Mouse (Mus musculus) cerebellum, postnatal 10 days (tissue): ENCODE data around the gene Fam32a.

Experiments
- DNase-seq, 2 experiments: peaks; one replicate each; pipeline ENCODE4 v3.0.0; 2021; ENCODE audit warnings: mixed read lengths in 2 of 2

Gene Fam32a

DNA sequence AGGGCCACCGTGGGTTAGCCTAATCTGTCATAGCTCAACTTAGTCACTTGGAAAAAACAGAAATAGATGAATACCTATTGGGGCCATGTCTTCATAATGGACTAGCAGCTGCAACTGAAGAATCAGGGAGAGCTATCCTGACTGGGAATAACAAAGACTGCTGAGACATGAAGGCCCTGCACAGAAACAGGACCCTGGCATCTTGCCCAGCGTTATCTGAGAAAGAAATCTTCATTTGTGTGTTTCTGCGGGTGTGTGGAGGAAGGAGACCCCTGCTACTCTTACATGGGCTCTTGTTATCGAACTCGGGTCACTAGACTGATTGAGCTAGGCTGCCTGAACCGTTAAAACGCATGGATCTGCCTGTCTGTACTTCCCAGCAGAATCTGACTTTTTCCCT lies 21.4 kb downstream of the Fam32a start:
- DNase-seq = peak; percentile 40 to 44

DNA sequence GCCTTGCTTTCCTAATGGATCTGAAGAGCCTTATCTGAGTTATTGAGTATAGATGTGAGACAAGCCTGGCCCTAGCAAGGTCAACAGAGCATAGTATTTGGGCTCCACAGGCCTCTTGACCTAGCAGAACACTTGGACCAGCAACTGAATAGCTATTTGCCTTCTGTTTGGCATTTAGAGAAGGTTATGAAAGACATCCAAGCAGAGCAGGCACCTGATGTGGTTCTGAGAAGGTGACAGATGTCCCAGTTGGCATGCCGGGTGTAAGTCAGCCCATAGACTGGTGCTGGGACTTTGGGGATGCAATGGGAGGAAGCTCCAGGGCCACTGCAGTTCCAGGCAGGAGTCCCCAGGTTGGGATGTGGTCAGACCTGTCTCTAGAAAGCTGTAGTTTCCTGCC lies 22.7 kb downstream of the Fam32a start:
- no peak for DNase-seq

DNA sequence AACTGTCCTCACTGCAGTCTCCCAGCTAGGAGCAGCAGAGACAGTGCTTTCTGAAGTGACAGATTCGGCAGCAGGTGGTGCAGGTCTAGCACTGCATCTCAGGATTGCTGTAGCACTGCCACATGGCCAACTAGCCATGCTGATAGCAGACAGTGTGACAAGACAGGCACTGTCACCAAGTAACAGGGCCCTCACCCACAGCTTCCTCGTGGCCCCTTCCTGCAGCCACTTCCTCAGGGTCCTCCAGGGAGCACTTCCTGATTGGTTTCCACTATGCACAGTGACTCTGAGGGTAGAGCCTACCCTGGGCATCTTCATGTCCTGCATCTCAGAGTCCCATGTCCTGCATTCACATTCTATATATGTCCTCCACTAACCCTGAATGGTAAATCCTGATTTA lies 25.1 kb downstream of the Fam32a start:
- no peak for DNase-seq

DNA sequence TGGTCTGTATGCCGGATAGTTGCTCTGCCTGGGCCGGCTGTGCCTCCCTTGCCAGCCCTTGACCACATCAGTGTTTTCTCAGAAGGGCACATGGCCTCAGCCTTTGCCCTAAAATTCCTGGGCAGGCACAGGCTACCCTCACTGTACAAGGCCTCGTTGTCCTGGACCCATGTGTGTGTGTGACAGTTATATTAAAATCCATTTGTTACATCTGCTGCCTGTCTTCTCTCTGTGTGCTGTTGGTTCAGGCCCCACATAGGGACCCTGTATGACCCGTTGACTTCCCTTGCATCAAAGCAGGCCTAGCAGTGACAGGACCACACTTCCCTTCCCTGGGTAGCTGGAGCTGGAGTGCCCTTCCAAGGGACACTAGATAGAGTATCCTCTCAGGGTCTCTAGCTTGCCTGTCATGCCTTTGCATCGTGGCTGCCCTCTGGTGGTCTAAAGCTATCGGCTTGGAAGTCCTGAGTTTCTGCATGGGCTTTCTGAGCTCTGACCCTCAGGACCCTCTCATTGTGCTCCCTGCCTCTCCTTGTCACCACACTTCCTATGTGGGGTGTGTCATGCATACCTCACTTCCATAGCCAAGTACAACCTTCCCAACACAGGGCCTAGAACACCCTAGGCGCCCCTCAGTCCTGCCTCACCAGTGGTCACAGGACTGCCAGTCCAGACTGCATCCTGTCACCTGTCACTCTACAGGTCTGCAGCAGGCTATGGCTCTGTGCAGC lies 37.8 kb downstream of the Fam32a start:
- DNase-seq = peak; percentile 69 to 70

DNA sequence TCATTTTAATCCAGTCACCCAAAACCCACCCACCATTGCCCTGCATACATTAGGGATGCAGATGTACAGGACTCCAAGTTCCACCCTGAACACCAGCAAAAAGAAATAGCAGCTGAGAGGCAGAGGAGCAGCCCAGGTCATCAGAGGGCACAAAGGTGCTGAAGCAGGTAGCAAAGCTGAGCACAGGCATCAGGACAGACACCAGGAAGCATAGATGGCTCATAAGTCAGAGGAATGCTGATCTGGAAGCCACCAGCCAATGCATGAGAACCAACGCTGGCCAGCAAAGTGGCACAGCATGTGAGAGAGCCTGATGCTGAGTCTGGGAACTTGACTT lies 38.3 kb downstream of the Fam32a start:
- DNase-seq = no peak

DNA sequence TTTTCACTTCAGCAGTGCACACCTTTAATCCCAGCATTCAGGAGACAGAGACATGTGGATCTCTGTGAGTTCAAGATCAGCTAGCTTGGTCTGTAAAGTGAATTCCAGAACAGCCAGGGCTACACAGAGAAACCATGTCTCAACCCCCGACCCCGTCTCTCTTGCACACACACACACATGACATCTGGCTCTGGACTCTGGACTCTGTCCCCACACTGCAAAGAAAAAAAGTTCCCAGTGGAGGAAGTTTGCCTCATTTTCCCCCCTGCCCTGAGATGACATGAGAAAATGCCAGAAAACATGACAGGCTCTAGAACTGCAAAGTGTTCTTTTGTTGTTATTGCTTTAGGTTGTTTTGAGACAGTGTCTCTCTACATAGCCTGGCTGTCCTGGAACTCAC lies 40.3 kb downstream of the Fam32a start:
- no peak for DNase-seq

DNA sequence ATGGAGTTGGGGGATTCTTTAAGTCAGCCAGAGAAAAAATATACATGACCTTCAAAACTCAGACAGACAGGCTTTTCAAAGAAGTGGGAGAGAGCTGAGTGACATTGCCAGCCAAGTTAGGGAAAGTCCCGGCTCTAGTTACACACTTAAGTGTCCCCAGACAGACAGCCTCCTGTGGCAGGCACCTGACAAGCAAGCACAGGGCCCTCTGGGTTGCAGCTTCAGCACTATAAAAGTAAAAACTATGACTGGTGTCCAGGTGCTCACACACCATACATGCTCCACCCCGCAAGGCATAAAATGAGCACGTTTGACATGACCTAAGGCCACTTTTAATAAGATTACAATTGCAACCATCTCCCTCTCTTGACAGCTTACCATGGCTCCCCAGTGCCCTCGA lies 41.1 kb downstream of the Fam32a start:
- no peak for DNase-seq

DNA sequence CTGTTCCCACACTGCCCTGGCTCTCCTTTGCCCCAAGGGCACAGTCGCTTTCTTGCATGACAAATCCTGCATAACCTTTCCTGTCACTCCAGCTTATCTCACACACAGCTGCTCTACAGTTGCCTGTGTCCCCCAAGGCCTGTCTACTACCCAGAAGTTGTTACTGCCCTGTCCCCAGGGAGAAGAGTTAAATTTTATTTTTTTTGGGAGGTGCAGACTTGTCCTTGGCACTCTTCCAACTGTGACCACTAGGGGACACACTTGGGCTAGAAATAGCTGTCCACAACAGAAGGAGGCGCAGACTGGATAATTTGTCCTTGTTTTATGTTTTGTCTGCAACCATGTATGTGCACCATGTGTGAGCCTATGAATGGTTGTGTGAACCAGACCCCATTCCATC lies 41.5 kb downstream of the Fam32a start:
- peak; percentile 68 to 79 for DNase-seq

DNA sequence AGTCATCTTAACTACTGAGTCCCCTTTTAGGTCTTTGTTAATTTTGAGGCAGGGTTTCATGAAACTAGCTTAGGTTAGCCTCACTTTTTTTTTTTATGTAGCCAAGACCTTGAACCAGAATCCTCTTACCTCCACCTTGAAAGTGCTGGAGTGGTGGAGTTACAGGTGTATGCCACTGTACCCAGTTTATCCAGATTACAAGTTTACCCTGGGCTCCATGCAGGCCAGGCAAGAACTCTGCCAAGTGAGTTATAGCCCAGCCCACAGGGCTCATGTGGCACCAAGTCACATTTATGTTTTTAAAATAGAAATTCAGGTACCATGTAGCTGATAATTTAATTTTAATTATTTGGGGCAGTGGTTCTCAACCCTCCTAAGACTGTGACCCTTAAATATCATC lies 41.9 kb downstream of the Fam32a start:
- DNase-seq = no peak

DNA sequence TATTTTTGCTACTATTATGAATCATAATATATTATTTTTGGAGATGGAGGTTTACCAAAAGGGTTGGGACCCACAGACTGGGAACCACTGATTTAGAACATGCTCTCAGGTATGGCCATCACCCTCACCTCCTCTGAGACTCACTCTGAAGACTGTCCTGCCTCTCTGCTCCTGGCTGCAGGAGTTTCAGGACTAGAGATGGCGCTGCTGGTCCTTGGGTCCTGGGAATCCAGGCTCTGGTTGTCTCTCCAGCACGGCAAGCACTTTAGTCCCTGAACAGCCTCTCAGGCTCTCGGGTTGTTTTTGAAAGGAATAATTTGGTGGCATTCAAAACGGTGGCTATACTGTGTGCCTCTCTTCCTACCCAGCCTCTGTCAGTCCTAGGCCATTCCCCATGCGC lies 42.3 kb downstream of the Fam32a start:
- peak; percentile 32 to 35 for DNase-seq

DNA sequence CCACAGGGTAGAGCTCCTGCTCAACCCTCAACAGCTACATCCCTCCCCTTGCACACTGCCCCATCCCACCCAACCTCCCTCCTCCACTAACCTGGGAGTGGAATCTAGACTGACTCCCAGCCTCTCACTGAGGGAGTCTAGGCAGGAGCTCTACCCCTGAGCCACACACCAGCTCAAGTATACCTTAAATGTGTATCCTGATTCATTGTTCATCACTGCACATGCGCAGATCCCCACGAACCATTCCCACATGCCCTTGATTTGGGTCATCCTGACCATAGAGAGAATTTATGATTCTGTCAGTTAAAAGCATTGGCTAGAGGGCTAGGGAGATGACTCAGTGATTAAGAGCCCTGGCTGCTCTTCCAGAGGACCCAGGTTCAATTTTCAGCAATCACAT lies 43.2 kb downstream of the Fam32a start:
- no peak for DNase-seq

DNA sequence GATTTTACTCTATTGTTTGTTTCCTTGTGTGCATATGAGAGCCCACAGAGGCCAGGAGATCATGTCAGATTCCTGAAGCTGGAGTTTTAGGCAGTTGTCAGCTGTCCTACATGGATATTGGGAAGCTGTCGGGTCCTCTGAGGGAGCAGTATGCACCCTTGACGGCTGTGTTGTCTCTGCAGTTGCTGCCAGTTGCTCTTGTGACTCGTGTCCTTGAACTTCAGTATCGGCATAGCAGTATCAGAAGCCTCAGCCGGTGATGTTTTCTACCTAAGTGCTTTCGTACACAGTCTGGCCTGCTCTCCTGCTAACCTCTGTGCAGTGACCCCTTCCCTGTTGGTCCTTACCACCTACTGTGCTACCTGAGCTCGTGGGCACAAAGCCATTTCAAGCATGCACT lies 43.9 kb downstream of the Fam32a start:
- DNase-seq = no peak

DNA sequence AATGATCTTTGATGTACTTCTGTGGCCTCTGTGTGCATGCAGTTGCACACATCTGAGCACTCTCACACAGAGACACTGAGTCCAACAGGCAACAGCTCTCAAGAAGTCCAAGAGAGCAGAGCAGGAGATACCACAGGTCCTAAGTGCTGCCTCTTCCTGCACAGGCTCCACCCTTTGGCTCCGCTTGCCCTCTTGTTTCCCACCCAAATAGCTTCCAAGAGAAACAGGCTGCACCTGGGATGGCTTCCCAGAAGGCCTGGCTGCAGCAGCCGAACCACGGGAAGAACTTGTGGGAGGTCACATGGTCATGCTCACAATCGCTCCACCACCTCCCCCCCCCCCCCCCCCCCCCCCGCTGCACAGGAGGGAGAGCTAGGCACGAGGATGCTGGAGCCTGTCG lies 45.8 kb downstream of the Fam32a start:
- no peak for DNase-seq

DNA sequence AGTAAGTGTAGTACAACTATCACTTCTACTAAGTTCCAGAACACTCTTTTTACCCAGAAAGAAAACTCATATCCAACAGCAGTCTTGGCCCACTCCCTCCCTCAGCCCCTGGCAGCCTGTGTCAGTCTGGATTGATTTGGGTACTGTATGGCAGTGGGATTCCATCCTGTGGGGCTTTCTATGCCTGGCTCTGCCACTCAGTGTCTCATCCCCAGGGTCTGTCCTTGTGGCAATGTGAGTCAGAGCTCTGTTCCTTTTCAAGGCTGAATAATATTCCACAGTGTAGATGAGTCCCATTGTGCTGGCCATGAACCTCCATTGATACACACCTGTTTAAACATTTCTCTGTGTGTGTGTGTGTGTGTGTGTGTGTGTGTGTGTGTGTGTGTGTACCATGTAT lies 47.1 kb downstream of the Fam32a start:
- DNase-seq = no peak

DNA sequence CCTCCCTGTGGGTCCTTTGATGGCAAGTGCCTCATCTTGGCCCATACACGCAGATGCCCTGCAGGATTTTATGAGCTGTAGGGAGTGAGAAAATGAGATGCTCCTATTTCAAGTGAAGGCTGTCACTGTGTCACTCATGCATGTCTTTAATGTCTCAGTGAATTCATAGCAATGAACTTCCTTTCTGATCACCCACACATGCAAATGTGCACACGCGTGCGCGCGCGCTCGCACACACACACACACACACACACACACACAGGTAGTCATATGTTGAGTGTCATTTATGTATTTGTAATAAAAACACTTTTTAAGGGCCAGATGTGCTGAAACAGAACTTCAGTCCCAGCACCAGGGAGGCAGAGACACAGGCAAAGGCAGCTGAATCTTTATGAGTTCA lies 47.6 kb downstream of the Fam32a start:
- DNase-seq = no peak

DNA sequence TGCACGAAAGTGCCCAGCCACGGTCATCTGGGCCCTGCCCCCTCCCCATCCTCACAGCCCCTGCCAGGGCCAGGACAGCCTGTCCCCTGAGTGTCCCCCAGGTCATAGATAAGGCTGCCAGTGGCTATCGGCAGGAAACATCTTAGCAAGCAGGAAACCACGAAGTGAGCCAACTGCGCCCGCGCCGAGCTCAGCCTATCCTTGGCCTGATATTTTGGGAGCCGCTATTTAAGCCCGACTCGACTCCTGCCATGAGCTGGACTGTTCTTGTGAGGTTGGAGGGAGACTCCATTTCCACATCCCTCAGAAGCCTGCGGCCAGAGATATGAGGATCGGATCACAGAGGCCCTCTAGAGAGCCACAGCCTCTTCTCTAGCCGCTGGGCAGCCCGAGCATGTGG lies 48.8 kb downstream of the Fam32a start:
- DNase-seq = peak in 1 of 2 experiments; percentile 13

DNA sequence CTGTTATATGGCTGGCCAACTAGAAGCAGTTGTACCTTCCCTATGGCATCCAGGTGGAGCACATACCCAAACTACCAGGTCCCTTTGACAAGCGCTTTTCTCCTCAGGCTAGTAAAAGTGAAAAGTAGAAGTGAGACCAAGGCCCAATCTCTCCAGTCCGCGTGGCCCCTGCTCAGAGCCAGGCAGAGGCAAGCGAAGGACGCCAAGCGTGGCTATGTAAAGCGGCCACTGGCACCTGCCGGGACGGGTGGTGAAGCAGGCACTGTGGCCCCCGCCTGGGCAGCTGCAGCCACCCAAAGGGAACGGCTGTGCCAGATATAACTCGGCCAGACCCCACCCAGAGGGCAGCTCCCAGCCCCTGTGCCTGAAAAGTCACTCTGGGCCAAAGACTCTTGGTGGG lies 51.1 kb downstream of the Fam32a start:
- DNase-seq = no peak

DNA sequence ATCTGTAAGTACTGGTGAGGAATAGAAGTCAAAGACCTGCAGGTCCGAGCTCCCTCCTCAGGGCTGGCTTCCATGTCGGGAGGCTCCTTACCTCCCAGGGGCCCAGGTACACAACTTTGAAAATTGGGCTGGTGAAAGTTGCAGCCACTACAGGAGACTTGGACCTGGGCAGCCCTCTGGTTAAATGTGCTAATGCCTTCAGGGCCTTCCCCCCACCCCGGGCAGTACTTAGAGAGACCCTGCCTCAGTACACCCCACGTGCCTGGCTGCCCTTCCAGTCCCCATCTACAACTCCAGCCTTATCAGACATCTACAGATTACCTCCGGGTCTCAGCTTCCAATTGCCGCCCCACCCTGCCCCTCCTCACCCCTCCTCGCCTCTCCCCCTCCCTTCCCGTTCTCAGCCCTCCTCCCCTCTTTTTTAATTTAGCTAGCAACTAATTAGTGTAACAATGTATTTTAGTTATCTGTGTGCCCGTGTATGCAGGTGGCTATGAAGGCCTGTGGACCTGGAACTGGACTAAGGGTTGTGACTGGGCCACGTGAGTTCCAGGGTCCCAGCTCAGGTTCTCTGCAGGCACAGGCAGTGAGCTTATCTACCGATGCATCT lies 51.6 kb downstream of the Fam32a start:
- no peak for DNase-seq

DNA sequence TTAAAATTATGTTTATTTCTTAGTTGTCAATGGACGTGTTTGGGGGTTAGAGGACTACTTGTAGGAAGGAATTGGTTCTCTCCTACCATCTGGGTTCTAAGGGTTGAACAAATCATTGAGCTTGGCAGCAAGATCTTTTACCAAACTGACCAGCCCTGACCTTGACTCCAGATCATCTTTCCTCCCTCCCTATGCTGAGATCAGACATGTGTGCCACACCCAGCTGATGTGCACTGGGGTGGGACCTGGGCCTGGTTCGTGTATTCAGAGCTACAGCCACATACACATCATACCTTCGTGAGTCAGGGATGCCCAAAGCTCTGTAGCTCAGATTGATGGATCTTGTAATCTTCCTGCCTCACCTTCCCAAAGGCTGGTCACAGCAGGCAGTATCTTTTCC lies 52.2 kb downstream of the Fam32a start:
- DNase-seq = no peak

DNA sequence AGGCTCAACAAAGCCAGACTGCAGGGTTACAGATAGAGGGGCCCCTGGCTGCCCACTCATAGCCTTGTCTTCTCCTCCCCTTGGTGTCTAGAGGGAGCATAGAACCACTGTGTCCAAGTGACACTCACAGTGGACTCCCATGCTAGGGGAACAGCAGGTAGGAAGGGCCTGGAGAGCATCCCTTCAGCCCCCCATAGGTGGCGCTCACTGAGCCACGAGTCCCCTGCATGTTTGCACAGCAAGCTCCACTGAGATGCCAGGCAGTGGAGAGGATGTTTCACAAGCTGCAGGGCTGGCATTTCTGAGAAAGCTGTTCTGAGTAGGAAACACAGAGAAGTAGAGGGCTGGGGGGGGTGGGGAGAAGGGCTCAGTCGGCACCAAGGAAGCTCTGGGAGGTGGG lies 52.8 kb downstream of the Fam32a start:
- peak; percentile 56 to 68 for DNase-seq

DNA sequence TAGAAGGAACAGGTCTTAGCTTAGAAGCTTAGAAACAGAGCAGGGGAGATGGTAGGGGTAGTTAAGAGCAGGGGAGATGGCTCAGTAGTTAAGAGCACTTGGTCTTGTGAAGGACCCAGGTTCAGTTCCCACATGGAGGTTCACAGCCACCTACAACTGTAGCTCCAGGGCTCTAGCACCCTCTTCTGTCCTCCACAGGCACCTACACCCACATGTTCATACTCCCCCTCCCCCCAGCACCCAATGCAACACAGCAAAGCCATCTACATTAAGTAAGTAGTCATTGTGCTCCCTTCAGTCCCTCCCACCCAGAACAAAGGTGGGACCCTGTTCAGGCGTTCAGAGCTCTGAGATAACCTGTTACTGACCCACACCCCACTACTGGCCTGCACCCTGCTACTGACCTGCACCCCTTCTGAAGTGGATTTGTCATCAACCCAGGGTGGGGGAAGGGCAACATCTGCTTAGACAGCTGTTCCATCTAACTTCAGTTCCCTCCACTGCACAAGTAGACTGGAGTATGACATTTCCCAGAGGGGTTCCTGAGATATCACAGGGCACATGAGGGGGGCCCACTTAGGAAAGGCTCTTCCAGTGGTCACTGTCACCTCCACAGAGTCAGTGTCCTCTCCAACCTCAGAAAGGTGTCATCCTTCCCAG lies 53.7 kb downstream of the Fam32a start:
- DNase-seq = no peak

DNA sequence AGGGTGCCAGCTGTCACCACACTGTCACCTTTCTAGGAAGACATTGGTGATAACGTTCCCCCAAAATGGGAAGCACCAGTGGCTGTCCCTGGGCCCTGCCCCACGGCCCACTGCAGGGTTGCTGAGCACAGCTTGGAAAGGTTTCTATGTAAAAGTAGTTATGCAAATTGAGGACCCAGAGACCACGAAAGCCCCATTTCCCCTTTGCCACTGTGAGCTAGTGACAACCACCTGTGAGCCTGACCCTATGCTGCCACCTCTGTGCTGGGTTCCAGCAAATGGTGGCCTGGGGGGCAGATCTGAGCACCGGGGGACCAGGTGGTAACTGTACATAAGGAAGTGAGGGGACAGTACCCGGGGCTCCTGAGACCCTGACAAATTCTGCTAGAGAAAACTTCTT lies 54.3 kb downstream of the Fam32a start:
- no peak for DNase-seq
